Mouse (Mus musculus) hindbrain, embryonic 15.5 days (tissue): ENCODE data around the gene Rab37. TPM values are rescaled to one million over a fixed set of nuclear protein-coding genes. Genes with fewer than 3 reads are reported as not detected.

Experiments
- ATAC-seq: fragments of 200-750 bp; cut with Nextera tagmentation; 2 replicates; pipeline ENCODE4 v1.8.0; 2017; ENCODE audit warnings: low read depth, moderate number of reproducible peaks, moderate TSS enrichment; ENCODE audit not compliant: low FRiP score
- H3K27ac ChIP-seq: fragments of 300-500 bp; sonication (generic); replicated peaks from 2 replicates; pipeline ENCODE4 v1.5.1; 2015; ENCODE audit warnings: mild to moderate bottlenecking, inconsistent platforms
- H3K27me3 ChIP-seq: fragments of 300-500 bp; sonication (generic); 2 replicates; pipeline ENCODE4 v1.6.1; 2015; ENCODE audit warnings: control low read depth, inconsistent platforms
- H3K36me3 ChIP-seq: fragments of 300-500 bp; sonication (generic); 2 replicates; pipeline ENCODE4 v1.6.1; 2015; ENCODE audit warnings: control low read depth, inconsistent platforms
- H3K4me1 ChIP-seq: fragments of 300-500 bp; sonication (generic); replicated peaks from 2 replicates; pipeline ENCODE4 v1.6.1; 2015; ENCODE audit warnings: control low read depth, inconsistent platforms
- H3K4me2 ChIP-seq: fragments of 300-500 bp; sonication (generic); 2 replicates; pipeline ENCODE4 v1.6.1; 2015; ENCODE audit warnings: moderate library complexity, mild to moderate bottlenecking, inconsistent platforms
- H3K4me3 ChIP-seq: fragments of 300-500 bp; sonication (generic); 2 replicates; pipeline ENCODE4 v1.5.1; 2015; ENCODE audit warnings: mild to moderate bottlenecking, inconsistent platforms
- H3K9ac ChIP-seq: fragments of 300-500 bp; sonication (generic); 2 replicates; pipeline ENCODE4 v1.6.1; 2015; ENCODE audit warnings: inconsistent platforms
- H3K9me3 ChIP-seq: fragments of 300-500 bp; sonication (generic); 2 replicates; pipeline ENCODE4 v1.6.1; 2016; ENCODE audit warnings: control low read depth, inconsistent platforms
- WGBS: fragments of 180-500 bp; shearing (Covaris S2); methylation state at CpG from one replicate; pipeline ENCODE4 v1.1.7; 2015; 5-methylcytosine and 5-hydroxymethylcytosine counted together
- polyA plus RNA-seq: library from polyadenylated mRNA; unstranded; fragments of >200 nt; fragmentation: Nextera tagmentation; extraction: Ambion mirVana; gene quantifications from 2 replicates; pipeline ENCODE4 v1.2.1, GENCODE M21; 2015

Rab37 gene
- polyA plus RNA-seq, 1 experiment from 2014 or later: 0.77 TPM

DNA sequence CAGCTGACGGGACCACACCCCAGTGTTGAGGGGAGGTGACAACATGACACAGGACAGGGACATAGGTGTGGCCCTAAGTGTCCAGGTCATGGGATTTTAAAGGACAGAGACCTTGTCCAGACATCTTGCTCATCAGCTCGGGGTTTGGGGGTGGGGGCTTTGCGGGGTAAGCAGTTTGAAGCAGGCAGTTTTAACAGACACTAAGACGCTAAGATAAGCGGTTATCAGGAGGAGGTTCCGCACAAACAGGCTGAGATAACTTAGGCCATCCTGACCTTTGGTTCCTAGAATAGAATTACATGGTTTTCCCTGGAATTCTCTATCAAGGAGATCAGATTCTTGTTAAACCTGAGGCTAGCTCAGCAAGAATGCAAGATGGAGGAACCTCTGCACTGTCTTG lies 103.5 kb downstream of the Rab37 start:
- H3K9ac ChIP-seq: no peak overlapping the region
- H3K4me1 ChIP-seq: 0 out of 2 replicates have a peak, but pooled peaks cover 8% of the 10 kb centered on the region
- no peaks in the 10 kb centered on the region for H3K27me3 ChIP-seq
- no peak overlapping the region for H3K4me3 ChIP-seq
- no peaks in the 10 kb centered on the region for H3K9me3 ChIP-seq
- WGBS: 93% methylated on average over 6 of the region's 6 CpGs
- no peak overlapping the region for H3K27ac ChIP-seq
- H3K4me2 ChIP-seq: no peak overlapping the region
- ATAC-seq: no peak
- 0 out of 2 replicates have a peak, but pooled peaks cover 6% of the 10 kb centered on the region for H3K36me3 ChIP-seq

- 94% methylated on average over 5 of the region's 5 CpGs for WGBS
- Histone ChIP-seq H3K9ac (no peak overlapping the region), H3K9me3 (no peaks in the 10 kb centered on the region), H3K27ac (no peak overlapping the region), H3K27me3 (no peaks in the 10 kb centered on the region), H3K4me1 (0 out of 2 replicates have a peak, but pooled peaks cover 8% of the 10 kb centered on the region), H3K4me3 (no peak overlapping the region), H3K36me3 (peaks cover 10% of the 10 kb centered on the region; the same call in 1 of the 2 replicates), H3K4me2 (no peak overlapping the region)
- no peak for ATAC-seq
Measured at GRCm38 (mm10) chr11:115195933-115196332, 104.7 kb downstream of the Rab37 start.

- Histone ChIP-seq H3K9ac (no peak overlapping the region), H3K27me3 (no peaks in the 10 kb centered on the region), H3K36me3 (peaks cover 21% of the 10 kb centered on the region), H3K4me2 (no peak overlapping the region), H3K9me3 (no peaks in the 10 kb centered on the region), H3K27ac (no peak overlapping the region), H3K4me3 (no peak overlapping the region), H3K4me1 (peaks cover 10% of the 10 kb centered on the region; the same call in 1 of the 2 replicates)
- ATAC-seq: no peak
- 81% methylated on average over 8 of the region's 8 CpGs for WGBS
Measured at GRCm38 (mm10) chr11:115197558-115197957, 106.3 kb downstream of the Rab37 start.

DNA sequence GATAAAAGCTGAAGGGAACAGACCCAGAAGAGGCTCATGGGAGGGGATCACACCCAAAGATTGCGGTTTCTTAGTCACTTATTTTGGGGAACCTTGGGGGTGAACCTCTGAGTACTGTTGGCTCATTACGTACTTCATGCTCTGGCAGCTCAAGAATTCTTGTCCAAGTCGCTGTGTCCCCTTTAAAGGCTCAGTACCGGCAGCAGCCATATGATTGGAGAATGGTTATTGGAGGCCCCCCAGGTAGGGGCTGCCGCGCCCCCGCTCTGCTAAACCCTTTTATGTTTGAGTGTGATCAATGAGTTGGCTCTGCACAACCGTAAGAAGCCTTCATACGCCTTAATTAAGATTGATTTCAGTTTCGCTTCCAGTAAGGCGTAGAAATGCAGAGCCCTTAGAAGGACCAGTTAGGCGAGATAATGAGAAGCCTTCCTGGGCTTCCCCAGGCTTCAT lies 107.7 kb downstream of the Rab37 start:
- no peak overlapping the region for H3K27ac ChIP-seq
- H3K36me3 ChIP-seq: peaks cover 24% of the 10 kb centered on the region
- H3K27me3 ChIP-seq: no peaks in the 10 kb centered on the region; the same call in 1 of the 2 replicates
- ATAC-seq: 0 out of 2 replicates have a peak, but pooled peaks have one; percentile 19
- H3K4me3 ChIP-seq: no peak overlapping the region
- WGBS: 43% methylated on average over 12 of the region's 12 CpGs
- peaks cover 13% of the 10 kb centered on the region; the same call in 1 of the 2 replicates for H3K4me1 ChIP-seq
- no peak overlapping the region for H3K4me2 ChIP-seq
- H3K9ac ChIP-seq: no peak overlapping the region
- H3K9me3 ChIP-seq: no peaks in the 10 kb centered on the region

- ATAC-seq: no peak
- peaks cover 15% of the 10 kb centered on the region for H3K4me1 ChIP-seq
- H3K27me3 ChIP-seq: no peaks in the 10 kb centered on the region; the same call in 1 of the 2 replicates
- no peaks in the 10 kb centered on the region for H3K9me3 ChIP-seq
- H3K27ac ChIP-seq: no peak overlapping the region
- H3K4me2 ChIP-seq: no peak overlapping the region
- WGBS: 93% methylated on average over 4 of the region's 4 CpGs
- H3K9ac ChIP-seq: no peak overlapping the region
- no peak overlapping the region for H3K4me3 ChIP-seq
- peaks cover 26% of the 10 kb centered on the region for H3K36me3 ChIP-seq
Measured at GRCm38 (mm10) chr11:115200520-115200919, 109.3 kb downstream of the Rab37 start.

GRCm38 (mm10) chr11:115202316-115202715 lies 111.1 kb downstream of the Rab37 start:
- H3K9me3 ChIP-seq: no peaks in the 10 kb centered on the region
- H3K27me3 ChIP-seq: no peaks in the 10 kb centered on the region; the same call in 1 of the 2 replicates
- peaks cover 18% of the 10 kb centered on the region for H3K4me1 ChIP-seq
- WGBS: 10% methylated on average over 12 of the region's 12 CpGs
- H3K9ac ChIP-seq: no peak overlapping the region
- H3K36me3 ChIP-seq: peaks cover 30% of the 10 kb centered on the region
- ATAC-seq: peak; percentile 73
- no peak overlapping the region for H3K4me2 ChIP-seq
- no peak overlapping the region for H3K27ac ChIP-seq
- no peak overlapping the region for H3K4me3 ChIP-seq

- 87% methylated on average over 9 of the region's 9 CpGs for WGBS
- Histone ChIP-seq H3K4me1 (peaks cover 22% of the 10 kb centered on the region), H3K4me3 (no peak overlapping the region), H3K36me3 (peaks cover 28% of the 10 kb centered on the region), H3K9ac (no peak overlapping the region), H3K27ac (no peak overlapping the region), H3K4me2 (no peak overlapping the region), H3K9me3 (no peaks in the 10 kb centered on the region), H3K27me3 (no peaks in the 10 kb centered on the region; the same call in 1 of the 2 replicates)
- ATAC-seq: peak; percentile 17; the same call in 1 of the 2 replicates
Measured at GRCm38 (mm10) chr11:115202756-115203155, 111.5 kb downstream of the Rab37 start.

DNA sequence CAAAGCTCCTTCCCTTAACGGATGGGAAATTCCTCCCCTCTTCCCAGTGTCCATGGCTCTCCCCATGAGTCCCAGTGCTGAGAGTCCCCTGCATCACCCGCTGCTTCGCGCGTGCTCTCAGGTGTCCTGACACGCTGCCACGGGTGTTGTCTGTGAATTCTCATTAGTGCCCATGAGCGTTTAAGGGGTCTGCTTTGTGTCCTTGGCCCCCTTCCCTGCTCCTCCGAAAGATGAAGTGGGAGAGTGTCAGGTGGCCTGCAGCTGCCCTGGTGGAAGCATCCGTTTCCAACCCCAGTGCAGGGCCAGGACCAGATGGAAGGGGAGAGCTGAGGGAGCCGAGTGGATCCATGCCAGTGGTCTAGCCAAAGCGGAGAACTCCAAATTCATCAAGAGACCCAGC lies 116.9 kb downstream of the Rab37 start:
- Histone ChIP-seq H3K27ac (no peak overlapping the region), H3K4me1 (peaks cover 35% of the 10 kb centered on the region), H3K9me3 (no peaks in the 10 kb centered on the region), H3K4me3 (no peak overlapping the region), H3K9ac (no peak overlapping the region), H3K4me2 (no peak overlapping the region), H3K36me3 (peaks cover 15% of the 10 kb centered on the region), H3K27me3 (no peaks in the 10 kb centered on the region)
- no peak for ATAC-seq
- 46% methylated on average over 12 of the region's 12 CpGs for WGBS

- ATAC-seq: no peak
- WGBS: 76% methylated on average over 25 of the region's 25 CpGs
- Histone ChIP-seq H3K9ac (no peak overlapping the region), H3K4me1 (peaks cover 35% of the 10 kb centered on the region), H3K27me3 (no peaks in the 10 kb centered on the region), H3K9me3 (no peaks in the 10 kb centered on the region), H3K27ac (no peak overlapping the region), H3K4me2 (no peak overlapping the region), H3K36me3 (peaks cover 14% of the 10 kb centered on the region), H3K4me3 (no peak overlapping the region)
Measured at GRCm38 (mm10) chr11:115208776-115209732, 117.8 kb downstream of the Rab37 start.

DNA sequence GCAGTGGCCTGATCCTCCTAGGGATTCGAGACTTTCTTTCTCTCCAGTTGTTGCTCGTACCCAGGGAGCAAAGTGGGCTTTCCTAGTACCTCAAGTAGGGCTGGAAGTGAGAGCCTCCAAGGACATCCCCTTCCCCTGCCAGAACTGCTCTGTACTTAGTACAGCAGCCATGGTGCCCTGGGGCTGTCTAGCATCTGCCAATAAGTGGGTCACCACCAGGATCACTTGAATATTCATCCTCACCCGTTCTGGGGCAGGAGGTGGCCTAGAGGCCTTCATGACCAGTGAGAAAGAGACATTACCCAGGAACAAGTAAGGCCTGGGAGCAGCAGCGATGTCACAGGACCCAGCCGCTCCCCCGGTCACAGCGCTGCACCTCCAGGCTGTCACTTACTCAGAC lies 118.7 kb downstream of the Rab37 start:
- 75% methylated on average over 7 of the region's 7 CpGs for WGBS
- Histone ChIP-seq H3K27ac (no peak overlapping the region), H3K27me3 (no peaks in the 10 kb centered on the region), H3K36me3 (peaks cover 14% of the 10 kb centered on the region), H3K9me3 (no peaks in the 10 kb centered on the region), H3K4me1 (peaks cover 35% of the 10 kb centered on the region), H3K9ac (no peak overlapping the region), H3K4me2 (no peak overlapping the region), H3K4me3 (no peak overlapping the region)
- no peak for ATAC-seq
